Mouse (Mus musculus) CH12.LX (cell line): ENCODE data around the gene Ntng1. TPM values are rescaled to one million over a fixed set of nuclear protein-coding genes. Genes with fewer than 3 reads are reported as not detected.

Experiments used
- DNase-seq: peaks from one replicate; pipeline ENCODE4 v3.0.0-alpha.2; 2013; ENCODE audit errors: extremely low read depth
- H3K27ac ChIP-seq: 2 replicates; pipeline ENCODE4 v1.5.1; 2012; ENCODE audit warnings: low read depth, mild to moderate bottlenecking, control low read depth, moderate library complexity; ENCODE audit not compliant: insufficient read depth
- H3K27me3 ChIP-seq: replicated peaks from 2 replicates; pipeline ENCODE3; 2012; ENCODE audit warnings: inconsistent platforms
- H3K36me3 ChIP-seq, 2 experiments: replicated peaks in 1 of 2; 2 replicates each; pipeline versions ENCODE3 to v1.6.1; 2012; ENCODE audit warnings: inconsistent platforms in 1 of 2, low read length in 1 of 2, mild to moderate bottlenecking in 1 of 2, mixed read lengths in 1 of 2, moderate library complexity in 1 of 2; ENCODE audit not compliant: control insufficient read depth in 1 of 2, insufficient read depth in 1 of 2
- H3K4me1 ChIP-seq, 2 experiments: 2 replicates each; pipeline ENCODE4 v1.6.1; 2012; ENCODE audit warnings: inconsistent platforms in 1 of 2, moderate library complexity in 1 of 2; ENCODE audit not compliant: insufficient read depth in 2 of 2, control insufficient read depth in 1 of 2
- H3K4me2 ChIP-seq: 2 replicates; pipeline ENCODE4 v1.6.1; 2012; ENCODE audit warnings: low read depth, mild to moderate bottlenecking, control low read depth; ENCODE audit not compliant: poor library complexity, insufficient read depth, severe bottlenecking
- H3K4me3 ChIP-seq, 3 experiments: fragments of 150-350 bp in 1 of 3; sonication (generic) in 1 of 3; replicated peaks in 1 of 3; 2 replicates each; pipeline versions ENCODE3 to v1.5.1; 2011 to 2012; ENCODE audit warnings: low read depth in 2 of 3, low read length in 2 of 3, mild to moderate bottlenecking in 2 of 3, moderate library complexity in 2 of 3, control low read depth in 1 of 3, improper control_type of control experiment in 1 of 3, inconsistent platforms in 1 of 3, mixed read lengths in 1 of 3; ENCODE audit not compliant: poor library complexity in 1 of 3
- H3K79me2 ChIP-seq: replicated peaks from 2 replicates; pipeline ENCODE4 v1.6.1; 2012; ENCODE audit warnings: mild to moderate bottlenecking, moderate library complexity; ENCODE audit not compliant: control insufficient read depth, poor library complexity, insufficient read depth, severe bottlenecking; ENCODE audit errors: extremely low read depth
- H3K9ac ChIP-seq: 2 replicates; pipeline ENCODE4 v1.6.1; 2012; ENCODE audit warnings: low read depth, mild to moderate bottlenecking, control low read depth, moderate library complexity; ENCODE audit not compliant: insufficient read depth
- H3K9me3 ChIP-seq: replicated peaks from 2 replicates; pipeline ENCODE3; 2012; ENCODE audit warnings: low read length, inconsistent platforms, mixed read lengths
- ELF1 ChIP-seq: IDR thresholded peaks from 2 replicates; pipeline ENCODE4 v1.6.1; 2014; ENCODE audit warnings: low read depth, mild to moderate bottlenecking, inconsistent platforms, low read length, improper control_type of control experiment
- ETS1 ChIP-seq: conservative IDR thresholded peaks from 2 replicates; pipeline ENCODE4 v1.6.1; 2012; ENCODE audit warnings: low read depth, mild to moderate bottlenecking, inconsistent platforms, low read length, improper control_type of control experiment, moderate library complexity
- GABPA ChIP-seq: IDR thresholded peaks from 2 replicates; pipeline ENCODE4 v1.6.1; 2012; ENCODE audit warnings: low read depth, low read length, improper control_type of control experiment, inconsistent platforms; ENCODE audit not compliant: insufficient replicate concordance
- HCFC1 ChIP-seq: IDR thresholded peaks from 2 replicates; pipeline ENCODE4 v1.6.1; 2012; ENCODE audit warnings: low read depth, mild to moderate bottlenecking, inconsistent platforms, low read length, improper control_type of control experiment
- IRF4 ChIP-seq: IDR thresholded peaks from 2 replicates; pipeline ENCODE4 v1.6.1; 2014; ENCODE audit warnings: low read depth, mild to moderate bottlenecking, inconsistent platforms, low read length, improper control_type of control experiment
- KAT2A ChIP-seq: IDR thresholded peaks from 2 replicates; pipeline ENCODE4 v1.6.1; 2012; ENCODE audit warnings: low read length, improper control_type of control experiment, inconsistent platforms; ENCODE audit not compliant: insufficient replicate concordance
- MAZ ChIP-seq: IDR thresholded peaks from 2 replicates; pipeline ENCODE4 v1.6.1; 2012; ENCODE audit warnings: low read depth, mild to moderate bottlenecking, inconsistent platforms, low read length, improper control_type of control experiment, moderate library complexity
- MEF2A ChIP-seq: IDR thresholded peaks from 2 replicates; pipeline ENCODE4 v1.6.1; 2014; ENCODE audit warnings: low read depth, mild to moderate bottlenecking, inconsistent platforms, low read length, improper control_type of control experiment, borderline replicate concordance
- NRF1 ChIP-seq: IDR thresholded peaks from 2 replicates; pipeline ENCODE4 v1.6.1; 2014; ENCODE audit warnings: low read depth, mild to moderate bottlenecking, inconsistent platforms, low read length, improper control_type of control experiment, moderate library complexity
- POLR2AphosphoS2 ChIP-seq: IDR thresholded peaks from 2 replicates; pipeline ENCODE4 v1.6.1; 2011; ENCODE audit warnings: low read depth, low read length, improper control_type of control experiment
- RCOR1 ChIP-seq: conservative IDR thresholded peaks from 2 replicates; pipeline ENCODE4 v1.6.1; 2012; ENCODE audit warnings: low read depth, mild to moderate bottlenecking, inconsistent platforms, low read length, improper control_type of control experiment
- SIN3A ChIP-seq: IDR thresholded peaks from 2 replicates; pipeline ENCODE4 v1.6.1; 2012; ENCODE audit warnings: low read length, improper control_type of control experiment, inconsistent platforms
- SMC3 ChIP-seq: IDR thresholded peaks from 2 replicates; pipeline ENCODE4 v1.6.1; 2011; ENCODE audit warnings: low read depth, low read length, improper control_type of control experiment
- TBP ChIP-seq: conservative IDR thresholded peaks from 2 replicates; pipeline ENCODE4 v1.6.1; 2011; ENCODE audit warnings: low read depth, low read length, improper control_type of control experiment
- UBTF ChIP-seq: IDR thresholded peaks from 2 replicates; pipeline ENCODE4 v1.6.1; 2012; ENCODE audit warnings: low read depth, mild to moderate bottlenecking, inconsistent platforms, low read length, improper control_type of control experiment, moderate library complexity
- USF2 ChIP-seq: conservative IDR thresholded peaks from 2 replicates; pipeline ENCODE4 v1.6.1; 2011; ENCODE audit warnings: low read depth, low read length, improper control_type of control experiment
- ZC3H11A ChIP-seq: IDR thresholded peaks from 2 replicates; pipeline ENCODE4 v1.6.1; 2012; ENCODE audit warnings: low read depth, mild to moderate bottlenecking, inconsistent platforms, low read length, improper control_type of control experiment
- ZNF384 ChIP-seq: IDR thresholded peaks from 2 replicates; pipeline ENCODE4 v1.6.1; 2012; ENCODE audit warnings: low read depth, low read length, improper control_type of control experiment, inconsistent platforms
- dilution Hi-C: fragments of 300-500 bp; cut with MboI; formaldehyde crosslinking; loops from 2 replicates; pipeline ENCODE4 v1.14.3; 2020; ENCODE audit warnings: low sequenced_read_pairs; ENCODE audit not compliant: extremely low pct_unique_long_range_greater_than_20kb, extremely low pct_ligation_motif_present
- in situ Hi-C: fragments of 300-500 bp; cut with MboI; formaldehyde crosslinking; loops from 3 replicates; pipeline ENCODE4 v1.14.3; 2019; ENCODE audit warnings: low sequenced_read_pairs, low pct_ligation_motif_present, low pct_unique_long_range_greater_than_20kb, mixed read lengths
- polyA plus RNA-seq: library from polyadenylated mRNA; unstranded; fragments of >175 nt; gene quantifications from 2 replicates; pipeline ENCODE4 v1.2.1, GENCODE M21; 2012; ENCODE audit warnings: low read depth; ENCODE audit not compliant: insufficient read length
- total RNA-seq, 2 experiments: library from RNA; depleted of rRNA; stranded (reverse); fragments of 300-350 nt in 1 of 2; fragments of >200 nt in 1 of 2; gene quantifications; 2 replicates each; pipeline ENCODE4 v1.2.3; 2012 to 2014

The Ntng1 gene
- total and polyA plus RNA-seq, 3 experiments, result not detected

- Histone ChIP-seq H3K4me3 (no peak overlapping the region), H3K9ac (no peak overlapping the region), H3K79me2 (no peaks in the 10 kb centered on the region), H3K4me1 (no peaks in the 10 kb centered on the region), H3K9me3 (peaks cover 54% of the 10 kb centered on the region), H3K27ac (no peak overlapping the region), H3K27me3 (no peaks in the 10 kb centered on the region), H3K4me2 (no peak overlapping the region), H3K36me3 (no peaks in the 10 kb centered on the region)
- DNase-seq, result no peak
- TF ChIP-seq ZC3H11A, result no peak
- TF ChIP-seq ZNF384, result no peak
- no peak for TF ChIP-seq RCOR1
- no peak for TF ChIP-seq IRF4
- no peak for TF ChIP-seq KAT2A
- no peak for TF ChIP-seq POLR2AphosphoS2
- TF ChIP-seq ETS1, result no peak
- TF ChIP-seq TBP, result no peak
- TF ChIP-seq USF2, result no peak
- TF ChIP-seq GABPA, result no peak
- no peak for TF ChIP-seq UBTF
- no peak for TF ChIP-seq ELF1
- no peak for TF ChIP-seq SIN3A
- no peak for TF ChIP-seq MEF2A
- TF ChIP-seq SMC3, result no peak
- in situ Hi-C loops, result no loop called here
- dilution Hi-C loops, result no loop called here
Observed at GRCm38 (mm10) chr3:109937634-109938033, 206.2 kb downstream of the Ntng1 start.

GRCm38 (mm10) chr3:109936275-109936674 is 207.5 kb downstream of the Ntng1 start:
- Histone ChIP-seq H3K27me3 (no peaks in the 10 kb centered on the region), H3K4me1 (no peaks in the 10 kb centered on the region), H3K9ac (no peak overlapping the region), H3K9me3 (peaks cover 54% of the 10 kb centered on the region), H3K79me2 (no peaks in the 10 kb centered on the region), H3K27ac (no peak overlapping the region), H3K4me2 (no peak overlapping the region), H3K4me3 (no peak overlapping the region)
- in situ Hi-C loops, result no loop called here
- DNase-seq, result no peak
- dilution Hi-C loops, result no loop called here
- TF ChIP-seq MAZ (no peak), HCFC1 (no peak), NRF1 (no peak)
- TF ChIP-seq, all 38 proteins: peak for 0
- H3K36me3 ChIP-seq, result no peaks in the 10 kb centered on the region
